Mouse (Mus musculus) adipocyte (in vitro differentiated cells): ENCODE measurements at regions not wholly inside any gene's neighbourhood (a gene's known extent, or its start where the extent isn't known, plus 50 kb on each side); places are given as distances from the start of the nearest gene placed in this dataset.

Experiments used
- DNase-seq: peaks from one replicate; pipeline ENCODE4 v3.0.0-alpha.2; 2016; ENCODE audit warnings: low spot score

DNA sequence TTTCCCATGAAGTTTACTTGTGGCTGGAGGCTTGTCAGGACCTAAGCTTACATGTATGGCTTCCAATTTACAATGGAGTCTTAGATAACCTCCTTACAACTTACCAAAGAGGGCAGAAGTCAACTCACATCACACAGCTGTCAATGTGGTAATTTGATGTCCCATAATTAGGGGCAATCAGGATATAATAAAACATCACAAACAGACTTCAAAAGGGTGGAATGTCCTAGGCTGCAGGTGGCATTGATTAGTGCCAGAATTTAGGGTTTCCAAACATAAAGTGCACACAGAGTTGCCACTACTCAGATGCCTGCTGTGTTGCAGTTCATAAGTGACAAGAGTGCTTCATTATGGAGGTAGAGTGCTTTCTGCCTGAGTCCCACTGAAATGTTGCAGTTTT lies 227.9 kb downstream of the Rnd3 start:
- DNase-seq, result no peak

DNA sequence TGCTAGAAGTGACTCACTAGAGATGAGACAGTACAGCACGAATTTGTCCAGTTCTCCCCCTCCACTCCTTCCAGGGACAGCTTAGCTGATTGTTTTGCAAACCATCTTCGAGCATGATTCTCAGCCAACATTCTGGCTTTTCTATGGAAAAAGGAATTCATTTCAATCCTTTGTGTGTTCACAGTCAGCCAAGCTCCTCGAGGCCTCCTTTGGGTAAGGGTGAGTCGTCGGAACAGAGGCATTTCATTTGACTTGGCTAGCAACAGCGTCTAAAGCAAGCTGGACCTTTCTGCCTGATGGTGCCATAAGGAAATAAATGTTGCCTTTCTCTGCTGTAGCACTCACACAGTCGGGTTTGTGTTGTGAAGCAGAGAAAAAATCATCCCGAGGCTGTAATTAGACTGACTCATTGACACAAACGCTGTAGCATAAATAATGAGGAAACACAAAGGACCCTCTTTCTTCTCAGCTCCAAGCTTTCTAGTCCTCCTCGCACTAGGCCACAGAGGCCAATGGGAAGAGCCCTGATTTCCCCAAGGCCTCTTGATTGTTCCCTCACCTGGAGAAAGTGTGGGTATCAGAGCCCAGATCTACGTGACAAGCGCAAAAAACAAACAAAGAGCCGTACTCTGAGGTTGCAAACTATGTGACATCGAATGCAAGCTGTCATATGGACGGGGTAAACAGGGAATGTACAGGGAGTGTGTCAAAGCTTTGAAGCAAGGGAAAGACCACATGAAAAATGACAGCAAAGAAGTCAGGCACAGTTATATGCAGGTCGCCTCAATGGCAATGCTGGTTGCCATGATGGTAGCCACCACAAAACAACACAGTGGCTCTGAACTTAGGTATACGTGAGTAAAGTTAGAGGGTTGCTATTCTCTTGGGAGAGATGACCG lies 232.3 kb downstream of the Rnd3 start:
- peak; percentile 53 for DNase-seq

DNA sequence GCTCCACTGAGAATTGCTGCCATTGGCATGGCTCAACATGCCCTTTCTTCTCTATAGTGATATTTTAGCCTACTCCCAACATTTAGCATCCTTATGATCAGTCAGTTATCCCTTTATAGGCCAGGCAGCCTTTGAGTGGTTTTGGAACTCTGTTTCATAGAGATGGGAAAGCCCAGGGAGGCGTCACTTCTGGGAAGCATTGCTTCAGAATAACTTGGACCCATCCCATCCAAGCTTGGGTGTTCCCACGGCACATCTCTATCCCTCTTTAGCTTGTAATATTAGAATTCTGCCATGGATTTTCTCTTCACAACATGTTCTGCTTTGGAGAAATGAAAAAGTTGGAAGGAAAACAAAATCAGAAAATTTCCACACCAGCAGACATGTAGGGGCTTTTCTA lies 233.8 kb downstream of the Rnd3 start:
- no peak for DNase-seq

DNA sequence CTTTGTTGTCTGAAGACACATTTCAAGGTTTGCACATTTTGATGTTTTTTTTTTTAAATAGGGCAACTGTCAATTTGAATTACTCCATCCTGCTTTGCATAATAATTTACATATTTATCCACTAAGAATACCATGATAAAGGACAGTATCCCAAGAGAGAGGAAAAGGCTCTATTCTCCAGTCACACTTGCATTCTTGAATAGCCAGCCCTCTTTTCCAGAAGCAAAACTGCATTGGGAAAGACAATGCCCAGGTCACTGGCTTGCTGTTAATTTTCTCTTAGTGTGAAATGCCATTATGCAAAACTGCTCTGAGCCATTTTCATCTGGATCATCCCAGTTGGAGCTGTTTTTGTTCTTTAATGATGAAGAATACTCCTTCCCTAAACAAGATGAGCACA lies 234.7 kb downstream of the Rnd3 start:
- DNase-seq, result no peak

DNA sequence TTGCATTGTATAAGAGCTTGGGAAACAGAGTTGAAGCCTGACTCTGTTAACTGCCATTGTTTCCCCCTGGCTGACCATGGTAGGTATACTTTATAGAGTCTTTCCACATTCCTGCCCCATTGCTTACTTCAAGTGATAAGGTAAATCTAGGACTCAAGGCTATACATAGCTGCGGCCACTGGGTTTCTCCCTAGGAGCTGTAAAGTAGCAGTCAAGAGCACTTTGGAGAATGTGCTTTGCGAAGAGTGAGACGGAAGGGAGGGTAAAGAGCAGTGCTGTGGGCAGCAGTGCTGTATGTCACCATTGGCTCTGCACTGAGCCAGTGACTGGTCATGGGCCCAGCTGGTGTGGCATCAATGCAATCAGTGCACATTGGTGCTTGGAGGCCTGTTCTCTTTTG lies 240.1 kb downstream of the Rnd3 start:
- DNase-seq, result no peak

DNA sequence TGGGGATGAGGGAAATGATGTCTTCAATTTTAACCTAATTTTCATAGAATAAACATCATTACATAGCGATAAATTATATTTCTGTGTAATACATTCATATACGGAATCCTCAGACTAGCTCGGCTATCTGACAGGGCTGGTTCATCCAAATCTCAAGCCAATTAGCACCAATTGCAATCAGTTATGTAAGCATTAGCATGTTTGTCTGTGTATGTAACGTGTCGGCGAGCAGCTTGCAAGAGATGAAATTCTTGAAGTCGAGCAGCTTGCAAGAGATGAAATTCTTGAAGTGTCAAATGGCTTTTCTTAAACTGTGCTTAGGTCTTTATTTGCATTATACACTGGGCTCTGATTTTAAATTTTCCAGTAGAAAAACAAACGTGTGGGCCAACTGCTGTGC lies 246.2 kb downstream of the Rnd3 start:
- no peak for DNase-seq

DNA sequence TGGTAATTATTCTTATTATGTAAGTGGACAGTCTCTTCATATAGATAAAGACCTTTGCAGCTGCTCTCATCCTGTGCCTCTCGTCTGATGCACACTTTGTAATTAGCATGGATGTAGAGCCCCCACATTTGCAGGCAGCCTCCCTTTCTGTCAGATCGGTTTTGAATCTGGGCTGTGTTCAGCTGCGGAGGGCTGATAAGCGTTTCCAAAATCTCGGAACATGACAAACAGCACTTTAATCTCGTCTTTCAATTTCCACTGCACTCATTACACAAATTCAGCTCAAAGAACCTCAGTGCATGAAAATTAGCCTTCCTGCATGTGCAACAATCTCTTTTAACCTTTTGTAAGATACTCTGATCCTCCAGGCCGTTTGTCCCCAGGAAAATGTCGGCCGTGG lies 246.7 kb downstream of the Rnd3 start:
- DNase-seq, result no peak

DNA sequence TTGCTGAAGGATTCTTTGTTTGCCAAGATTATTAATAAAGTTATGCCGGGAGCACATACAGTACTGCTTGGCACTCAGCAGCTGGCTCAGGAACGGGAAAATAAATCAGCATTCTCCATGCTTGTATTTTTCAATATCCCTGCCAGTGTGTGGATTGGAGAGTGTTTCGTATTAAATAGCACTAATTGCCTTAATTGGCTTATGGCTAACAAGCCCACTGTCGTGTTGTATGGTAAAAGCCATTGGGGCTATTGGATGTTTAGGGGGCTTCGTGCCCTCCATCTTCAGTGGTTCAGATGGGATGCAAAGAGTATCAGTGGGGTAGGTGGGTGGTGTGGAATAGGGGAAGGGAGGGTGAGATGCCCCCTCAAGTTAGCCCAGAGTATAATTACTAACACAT lies 259.9 kb downstream of the Rnd3 start:
- no peak for DNase-seq

DNA sequence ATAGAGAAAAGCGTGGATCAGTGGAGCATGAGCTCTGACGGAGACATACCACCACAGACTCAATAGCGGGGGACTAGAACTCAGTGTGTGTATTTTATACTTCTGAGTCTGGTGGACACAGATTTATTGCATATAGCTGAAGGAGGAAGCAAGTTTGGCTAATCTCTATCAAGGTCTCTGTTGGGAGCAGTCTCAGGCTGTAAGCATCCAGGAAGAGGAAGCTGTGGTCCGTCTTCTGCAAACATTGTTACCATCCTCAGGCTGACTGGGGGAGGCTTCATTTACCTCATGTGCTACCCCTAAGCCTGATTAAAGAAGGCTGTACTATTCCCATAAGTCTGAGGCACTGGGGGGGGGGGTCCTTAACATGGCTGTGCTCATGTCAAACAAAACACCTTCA lies 261.0 kb downstream of the Rnd3 start:
- no peak for DNase-seq

DNA sequence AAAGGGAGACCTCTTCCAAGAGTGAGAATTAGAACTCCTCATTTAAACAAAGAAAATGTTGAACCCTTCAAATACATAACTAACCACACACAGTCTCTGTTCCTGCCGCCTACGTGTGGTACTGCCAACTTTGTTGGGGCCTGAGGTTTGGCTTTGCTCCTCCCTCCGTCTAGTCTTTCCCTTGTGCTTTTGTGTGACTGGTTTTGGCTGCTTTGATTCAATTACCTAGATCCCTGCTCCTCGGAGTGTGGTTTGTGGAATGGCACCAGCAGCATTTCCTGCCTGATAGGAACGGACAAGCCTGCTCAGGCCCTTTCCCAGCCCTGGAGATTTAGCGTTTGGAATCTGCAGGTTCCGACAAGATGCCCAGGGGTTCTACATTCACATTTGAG lies 263.0 kb downstream of the Rnd3 start:
- no peak for DNase-seq

DNA sequence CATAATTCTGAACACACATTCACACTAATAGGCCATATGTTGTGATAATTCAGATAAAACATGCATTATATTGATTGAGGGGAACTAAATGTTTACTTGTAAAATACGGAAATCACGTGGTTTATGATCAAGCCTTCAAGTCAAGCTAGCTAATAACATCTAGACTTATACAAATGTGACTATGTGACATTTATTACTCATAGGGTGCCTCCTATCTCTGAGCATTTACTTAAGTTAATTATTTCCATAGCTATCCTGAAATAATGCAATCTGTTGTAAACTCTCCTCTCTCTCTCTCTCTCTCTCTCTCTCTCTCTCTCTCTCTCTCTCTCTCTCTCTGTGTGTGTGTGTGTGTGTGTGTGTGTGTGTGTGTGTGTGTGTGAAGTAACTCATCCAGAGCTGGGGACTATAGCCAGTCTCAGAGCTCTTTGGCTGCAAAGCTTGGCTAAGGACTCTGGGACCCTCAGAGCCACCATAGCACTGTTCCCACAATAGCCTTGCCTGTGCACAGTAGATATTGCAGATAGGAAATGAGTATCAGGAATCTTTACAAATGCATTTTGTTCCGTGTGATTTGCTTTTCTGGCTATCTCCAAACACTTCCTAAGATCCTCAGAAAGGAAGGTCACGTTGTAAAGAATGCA lies 263.5 kb downstream of the Rnd3 start:
- no peak for DNase-seq

DNA sequence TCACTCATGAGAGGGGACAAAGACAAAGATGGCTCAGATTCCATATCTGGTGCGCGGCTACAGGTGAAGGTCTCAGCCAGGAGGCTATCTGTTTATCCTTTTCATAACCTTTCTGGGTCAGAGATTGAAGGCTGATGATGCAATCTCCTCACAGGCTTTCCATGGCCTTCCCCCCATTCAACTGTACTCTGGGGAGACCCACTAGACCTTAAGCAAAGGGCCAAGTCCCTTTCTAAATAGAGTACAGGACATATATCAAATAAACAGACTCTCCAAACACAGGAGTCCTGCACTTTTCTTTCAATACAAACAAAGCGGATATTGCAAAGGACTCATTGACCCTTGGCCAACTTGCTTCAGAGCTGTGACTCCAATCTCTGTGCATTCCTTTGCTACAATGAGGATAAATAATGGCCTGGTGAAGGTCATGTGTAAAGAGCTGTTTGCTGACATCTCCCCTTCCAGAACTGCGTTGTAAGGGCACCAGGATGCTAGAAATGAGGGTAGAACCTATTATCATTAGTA lies 267.3 kb downstream of the Rnd3 start:
- DNase-seq, result peak; percentile 36

DNA sequence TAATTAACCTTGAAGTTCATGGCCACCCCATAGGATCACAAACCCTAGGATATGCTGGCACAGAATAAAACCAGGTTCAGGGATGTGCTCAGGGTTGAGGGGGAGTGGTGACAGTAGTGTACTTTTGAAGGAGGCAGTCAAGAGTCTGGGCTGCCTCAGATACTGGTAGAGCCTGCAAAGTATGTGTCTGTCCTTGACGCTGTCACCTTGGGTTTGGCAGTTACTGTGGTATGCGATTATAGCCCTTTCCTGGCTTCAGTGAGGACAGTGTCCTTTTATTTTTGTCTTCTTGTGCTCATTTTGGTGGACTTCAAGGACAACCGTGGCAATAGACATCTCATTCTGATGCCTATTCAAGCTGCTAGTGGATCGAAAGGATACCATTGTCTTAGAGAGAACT lies 268.1 kb downstream of the Rnd3 start:
- no peak for DNase-seq

DNA sequence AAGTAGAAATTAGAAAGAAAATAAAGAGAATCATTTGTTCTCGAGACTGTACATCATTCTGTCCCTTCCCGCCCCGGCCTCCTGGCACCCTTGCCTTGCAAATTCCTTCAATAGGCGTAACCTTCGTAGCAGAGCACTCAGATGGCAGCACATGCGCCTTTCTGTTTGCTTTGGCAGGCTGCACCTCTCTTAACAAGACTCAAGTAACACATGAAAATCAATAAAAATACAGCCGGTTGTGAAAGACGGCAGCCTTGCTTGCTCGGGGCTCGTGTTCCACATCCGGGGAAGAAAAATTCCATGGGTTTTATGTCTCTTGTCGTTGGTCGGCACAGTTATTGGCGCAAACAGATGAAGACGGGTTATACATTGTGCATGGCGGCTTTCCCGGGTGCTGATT lies 271.2 kb downstream of the Rnd3 start:
- DNase-seq, result peak; percentile 71

DNA sequence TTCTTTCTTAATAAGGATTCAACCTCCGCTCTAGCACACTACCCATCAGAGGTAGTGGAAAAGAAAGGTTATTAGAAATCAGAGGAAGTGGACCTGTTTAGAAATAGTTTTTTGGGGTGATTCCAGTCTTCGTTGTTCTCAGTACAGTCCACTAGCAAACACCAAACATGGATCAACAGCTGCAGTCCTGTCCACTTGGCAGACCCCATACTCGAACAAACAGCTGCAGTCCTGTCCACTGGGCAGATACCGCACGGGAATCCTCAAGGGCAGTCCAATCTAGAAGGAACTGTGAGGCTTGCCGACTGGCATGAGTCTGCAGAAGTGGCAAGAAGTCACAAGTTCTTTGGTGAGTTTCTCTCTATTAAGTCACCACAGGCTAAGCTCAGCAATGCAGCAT lies 273.8 kb downstream of the Rnd3 start:
- DNase-seq, result peak; percentile 9

DNA sequence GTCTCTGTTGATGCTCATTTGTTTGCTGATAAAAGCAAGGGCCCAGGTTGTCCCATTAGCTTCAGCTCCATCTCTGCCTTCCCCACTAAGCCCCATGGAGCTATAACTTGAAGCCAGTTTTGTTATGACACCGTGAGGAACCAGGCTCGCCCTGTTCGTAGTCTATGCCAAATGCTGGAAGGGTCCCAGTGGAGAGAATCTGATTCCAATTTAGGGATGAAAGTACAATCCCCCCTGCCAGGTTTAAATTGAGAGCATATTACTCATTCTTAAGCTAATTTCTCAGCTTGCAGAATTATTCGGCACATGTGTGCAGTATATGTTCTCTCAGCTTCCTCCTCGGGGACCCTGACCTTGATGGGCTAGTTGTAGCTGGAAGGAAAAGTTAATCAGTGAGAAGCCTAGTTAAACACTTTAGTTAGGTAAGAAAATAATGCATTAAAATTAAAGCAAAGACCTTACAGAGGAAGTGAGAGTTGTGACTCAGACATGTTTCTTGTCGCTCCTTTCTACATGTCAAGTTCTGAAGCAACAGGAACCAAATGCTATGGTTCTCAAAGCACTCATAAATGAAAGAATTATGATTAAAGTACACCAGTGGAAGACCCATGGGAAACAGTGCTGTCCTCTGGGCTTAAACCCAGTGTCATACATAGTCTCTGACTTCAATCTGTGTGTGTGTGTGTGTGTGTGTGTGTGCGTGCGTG lies 295.2 kb downstream of the Rnd3 start:
- DNase-seq, result no peak

DNA sequence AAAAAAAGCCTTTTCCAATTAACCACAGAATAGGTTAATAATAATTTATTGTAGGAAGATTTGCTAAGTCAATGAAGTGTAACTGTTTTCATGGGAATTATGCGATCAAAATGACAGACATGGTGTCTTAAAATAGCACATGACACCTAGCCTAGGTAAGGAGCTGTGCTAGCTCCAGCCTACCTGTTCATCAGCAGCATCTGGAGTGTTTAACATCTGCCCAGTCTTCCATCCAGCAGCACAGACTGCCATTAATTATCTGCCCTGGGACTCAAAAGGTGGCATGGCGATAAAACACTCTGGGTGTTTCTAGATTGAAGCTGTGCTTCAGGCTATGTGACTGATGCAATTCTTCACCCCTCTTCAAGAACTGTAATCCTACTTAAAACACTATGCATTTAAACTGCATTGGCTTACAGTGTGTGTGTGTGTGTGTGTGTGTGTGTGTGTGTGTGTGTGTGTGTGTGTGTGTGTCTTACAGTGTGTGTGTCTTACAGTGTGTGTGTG lies 296.4 kb downstream of the Rnd3 start:
- DNase-seq, result no peak

DNA sequence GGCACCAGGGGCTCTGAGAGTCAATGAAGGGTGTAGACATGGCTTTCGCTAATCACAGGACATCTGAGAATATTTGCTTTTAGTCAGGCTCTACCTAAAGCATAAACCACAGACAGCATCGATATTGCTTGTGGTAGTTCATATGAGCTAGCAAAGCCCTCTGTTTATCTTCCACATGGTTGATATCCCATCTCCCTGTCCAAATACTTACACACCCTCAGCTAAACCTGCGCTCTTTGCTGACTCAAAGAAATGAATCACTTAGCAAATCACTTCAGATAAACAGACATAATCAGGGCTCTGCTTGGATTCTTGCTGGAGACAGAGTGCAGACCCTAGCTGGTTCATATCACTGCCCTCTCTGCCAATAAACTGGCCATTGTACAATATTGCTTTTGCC lies 298.8 kb downstream of the Rnd3 start:
- DNase-seq, result no peak

DNA sequence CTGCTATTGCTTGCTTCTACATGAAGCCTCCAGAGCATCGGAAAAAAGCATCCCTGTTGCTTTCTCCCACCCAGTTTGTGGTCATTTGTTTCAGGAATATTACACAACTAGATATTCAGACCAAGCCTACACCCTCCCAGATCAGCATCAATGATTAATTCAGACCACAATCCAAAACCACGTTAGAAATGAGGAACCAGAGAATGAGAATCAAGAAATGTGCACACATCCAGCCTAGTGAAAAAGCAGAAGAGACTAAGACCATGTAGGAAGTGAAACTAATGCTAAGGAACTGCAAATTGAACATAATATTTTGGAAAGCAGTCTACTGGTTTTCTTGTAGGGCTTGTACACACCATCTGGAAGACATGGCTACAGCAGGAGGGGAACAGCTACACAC lies 307.0 kb downstream of the Rnd3 start:
- no peak for DNase-seq

DNA sequence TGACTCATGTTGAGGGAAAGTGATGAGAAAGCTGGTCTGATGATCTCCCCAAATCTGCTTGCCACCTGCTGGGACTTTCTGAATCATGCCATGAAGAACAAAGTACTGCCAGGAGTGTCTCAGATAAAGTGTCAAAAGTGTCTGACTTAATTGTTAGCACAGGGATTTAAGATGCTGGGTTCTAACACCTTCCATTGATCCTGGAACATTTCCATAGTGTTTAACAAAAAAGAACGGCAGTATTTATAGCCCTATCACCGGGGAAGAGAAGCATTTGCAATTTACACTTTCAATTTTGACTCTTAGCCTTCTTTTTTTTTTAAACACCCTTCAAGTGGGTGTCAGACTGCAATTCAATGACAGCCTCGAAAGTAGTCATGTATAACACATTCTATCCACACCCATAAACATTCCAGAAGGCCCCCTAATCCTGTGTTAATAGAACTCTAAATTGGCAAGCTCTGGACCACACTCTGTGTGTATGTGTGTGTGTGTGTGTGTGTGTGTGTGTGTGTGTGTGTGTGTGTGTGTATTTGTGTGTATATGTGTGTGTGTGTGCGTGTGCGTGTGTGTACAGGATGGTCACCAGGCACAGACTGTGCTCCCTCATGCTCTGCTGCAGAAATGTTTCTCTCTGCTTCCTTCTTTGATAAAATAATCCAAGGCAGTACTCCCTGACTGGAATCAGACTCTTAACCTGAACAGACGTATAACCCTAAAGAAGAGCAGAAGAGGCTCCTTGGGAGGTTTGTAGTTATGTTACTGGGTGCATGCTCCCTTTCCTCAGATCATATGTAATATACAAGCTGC lies 313.2 kb downstream of the Rnd3 start:
- DNase-seq, result no peak

DNA sequence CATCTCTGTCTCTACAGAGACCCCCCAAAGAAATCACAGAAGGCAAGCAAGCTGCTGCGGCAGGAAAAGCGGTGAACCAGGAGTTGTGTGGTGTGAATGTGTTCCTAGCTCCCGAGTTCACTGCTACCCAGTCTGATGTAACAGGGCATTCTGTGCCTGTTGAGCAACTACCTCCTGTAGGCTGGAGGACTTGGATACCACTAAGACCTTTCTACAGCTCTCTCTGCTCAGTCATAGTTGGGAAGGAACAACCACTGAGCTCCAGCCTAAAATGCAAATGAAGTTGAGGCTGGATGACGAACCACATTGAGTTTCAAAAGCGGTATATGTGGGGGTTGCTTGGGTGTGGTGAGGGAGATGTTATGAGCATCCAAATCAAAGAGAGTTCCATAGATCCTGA lies 315.1 kb downstream of the Rnd3 start:
- no peak for DNase-seq

DNA sequence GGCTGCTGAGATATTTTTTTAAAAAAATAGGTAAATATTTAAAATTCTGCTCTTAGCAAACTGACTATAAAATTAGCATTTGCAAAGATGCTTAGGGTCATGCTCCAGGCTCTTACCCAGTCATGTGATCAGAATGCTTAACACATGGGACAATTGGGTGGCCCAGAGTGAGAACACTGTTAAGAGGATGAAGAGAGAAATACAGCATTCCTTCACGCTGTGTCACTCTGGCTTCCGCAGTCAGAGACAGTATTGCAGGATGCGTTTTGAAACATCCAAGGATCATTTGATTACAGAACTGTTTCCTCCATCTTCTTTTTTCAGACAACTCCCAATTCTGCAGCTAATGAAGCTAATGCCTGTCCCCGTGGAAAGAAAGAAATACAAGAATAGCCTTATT lies 316.4 kb downstream of the Rnd3 start:
- DNase-seq, result no peak
